Mouse (Mus musculus) megakaryocyte progenitor cell, adult 5-6 weeks (primary cell): Measurements from ENCODE around the gene Paics. TPM values are rescaled to one million over a fixed set of nuclear protein-coding genes. Genes with fewer than 3 reads are reported as not detected.

Experiments
- ATAC-seq: replicated peaks from 2 replicates; pipeline ENCODE4 v1.8.0; 2016; ENCODE audit warnings: mild to moderate bottlenecking, moderate TSS enrichment, inconsistent platforms; ENCODE audit not compliant: poor library complexity
- total RNA-seq, 2 experiments: library from RNA; stranded (forward) in 1 of 2; stranded (reverse) in 1 of 2; fragments of 157-497, 149-512 nt in 1 of 2; fragments of 200-1000 nt in 1 of 2; gene quantifications; 2 replicates each; pipeline versions ENCODE4 v1.2.3 to v1.2.4; 2015 to 2017

The Paics gene
- total RNA-seq, 2 experiments from 2014 or later, result 381 to 397 TPM

DNA sequence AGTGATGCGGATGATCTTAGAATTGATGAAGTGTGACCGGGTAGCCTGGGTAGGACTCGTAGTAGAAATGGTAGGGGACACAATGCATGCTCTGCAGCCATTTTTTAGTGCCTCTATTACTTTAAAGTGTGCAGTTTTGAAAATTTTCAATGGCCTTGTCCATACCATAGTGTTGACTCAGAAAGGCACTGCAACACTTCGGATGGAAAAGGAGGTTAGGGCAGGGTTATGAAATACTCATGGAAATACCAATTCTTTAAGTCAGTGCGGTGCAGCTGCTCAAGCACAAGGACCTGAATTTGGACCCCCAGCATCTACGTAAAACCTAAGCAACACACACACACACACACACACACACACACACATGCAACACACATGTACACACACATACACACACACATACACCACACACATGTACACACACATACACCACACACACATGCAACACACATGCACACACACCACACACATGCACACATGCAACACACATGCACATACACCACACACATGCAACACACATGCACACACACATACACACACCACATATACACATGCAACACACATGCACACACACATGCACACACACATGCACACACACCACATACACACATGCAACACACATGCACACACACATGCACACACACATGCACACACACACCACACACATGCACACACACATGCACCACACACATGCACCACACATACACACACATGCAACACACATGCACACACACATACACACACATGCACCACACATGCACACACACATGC lies 53.1 kb downstream of the Paics start, which contains the start of gene Arl9:
Gene Arl9 (plus strand): TSS at position 5 of the 771 bp plus-strand sequence.
- no peak for ATAC-seq

DNA sequence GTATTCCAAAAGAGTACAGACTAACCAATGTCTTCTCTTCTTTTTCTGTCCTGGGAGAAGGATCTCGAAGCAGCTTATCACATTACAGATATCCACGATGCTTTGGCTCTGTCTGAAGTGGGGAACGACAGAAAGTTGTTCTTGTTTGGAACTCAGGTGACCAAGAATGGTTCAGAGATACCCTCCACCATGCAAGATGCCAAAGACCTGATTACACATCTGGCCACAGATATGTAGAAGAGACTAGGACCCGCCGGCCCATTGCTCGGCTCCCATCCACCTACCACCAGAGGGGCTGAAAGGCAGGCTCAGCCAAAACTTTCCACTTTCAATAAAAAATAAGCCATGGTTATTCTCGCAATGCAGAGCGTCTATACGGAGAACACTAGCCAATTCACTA lies 59.2 kb downstream of the Paics start:
- ATAC-seq, result no peak

DNA sequence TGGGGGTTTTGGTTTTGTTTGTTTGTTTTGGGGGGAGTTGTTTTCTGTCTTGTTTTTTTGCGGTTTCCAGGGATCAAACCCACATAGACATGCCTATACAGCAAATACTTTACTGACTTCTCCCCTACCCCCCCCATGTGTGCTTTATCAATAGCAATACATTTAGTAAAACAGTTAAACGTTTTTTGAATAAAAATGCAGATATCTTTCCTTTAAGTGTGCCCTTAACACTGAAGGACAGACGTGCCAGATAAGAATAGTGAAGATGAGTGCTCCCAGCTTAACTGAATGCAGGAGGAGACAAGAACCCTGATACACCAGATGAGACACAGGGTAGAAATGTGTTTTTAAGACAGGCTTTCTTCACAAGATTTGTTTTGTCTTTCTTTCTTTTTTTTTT lies 60.0 kb downstream of the Paics start:
- peak; percentile 48; the same call in 1 of the 2 replicates for ATAC-seq

DNA sequence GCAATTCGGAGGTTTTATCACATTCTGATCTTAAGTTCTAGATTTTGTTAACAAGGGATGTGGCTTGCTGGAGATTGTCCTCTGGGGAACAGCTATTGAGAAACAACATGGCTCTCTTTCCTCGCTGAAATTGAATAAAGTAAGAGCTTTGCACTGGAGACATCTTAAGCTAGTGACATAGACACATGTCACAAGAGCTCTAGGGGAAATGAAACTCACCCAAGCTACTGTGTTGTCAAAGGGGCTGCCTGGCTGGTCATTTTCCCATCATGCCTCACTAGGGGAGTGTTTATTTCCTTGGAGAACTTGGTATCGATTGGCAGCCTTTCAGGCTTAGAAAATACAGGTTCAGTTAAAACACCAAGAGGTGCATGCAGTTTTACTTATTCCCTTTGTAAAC lies 62.1 kb downstream of the Paics start:
- ATAC-seq, result peak; percentile 72

DNA sequence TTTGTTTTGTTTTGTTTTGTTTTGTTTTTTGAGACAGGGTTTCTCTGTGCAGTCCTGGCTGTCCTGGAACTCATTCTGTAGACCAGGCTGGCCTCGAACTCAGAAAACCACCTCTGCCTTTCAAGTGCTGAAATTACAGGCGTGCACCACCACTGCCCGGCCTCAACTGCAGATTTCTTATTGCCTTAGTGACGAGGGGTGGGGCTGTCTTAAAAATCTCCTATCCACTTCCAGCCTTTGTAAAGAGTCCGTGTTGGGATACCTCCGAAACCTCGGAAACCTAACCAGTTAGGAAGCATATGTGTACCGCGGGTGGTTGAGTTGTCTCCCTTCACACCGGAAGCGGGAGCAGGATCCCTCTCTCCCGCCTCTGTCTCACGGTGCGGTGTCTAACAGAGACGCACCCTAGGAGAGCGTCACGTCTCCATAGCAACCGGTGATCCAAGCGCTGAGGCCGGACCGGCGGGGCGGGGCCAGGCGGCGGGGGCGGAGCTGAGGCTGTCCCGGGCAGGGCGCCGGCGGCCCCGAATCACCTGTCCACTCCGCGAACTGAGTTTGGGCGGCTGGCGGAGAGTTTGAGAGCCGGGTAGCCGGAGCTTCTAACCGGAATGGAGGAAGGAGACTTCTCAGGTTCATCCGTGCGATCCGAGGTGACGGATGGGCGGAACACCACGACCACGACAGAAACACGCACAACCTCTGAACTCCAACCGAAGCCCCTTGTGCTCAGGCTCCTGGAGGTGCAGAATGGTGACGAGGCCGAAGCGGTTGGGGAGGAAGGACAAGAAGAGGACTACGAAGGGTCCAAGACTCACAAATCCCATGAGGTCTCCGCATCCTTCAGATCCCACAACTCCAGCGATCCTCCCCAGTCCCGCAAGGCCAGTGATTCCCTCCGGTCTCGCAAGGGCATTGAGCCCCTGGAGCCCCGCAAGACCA lies 64.7 kb downstream of the Paics start, which contains the start of gene Thegl:
Gene Thegl (plus strand): TSS at position 480 of the 939 bp plus-strand sequence.
- ATAC-seq, result peak; percentile 94

Other genes starting within 250 kb of the Paics start
- gene Aasdh, start 45.8 kb upstream of the Paics start, total RNA-seq (2015), result 17.9 and 20.1 TPM in 2 replicates
- 27.3 and 35.1 TPM in 2 replicates for gene Aasdh, start 45.8 kb upstream of the Paics start, total RNA-seq (2017)
- gene Ppat, start 271 bp downstream of the Paics start, total RNA-seq (2015), result 47.7 and 62.1 TPM in 2 replicates
- 71.2 and 80.3 TPM in 2 replicates for gene Ppat, start 271 bp downstream of the Paics start, total RNA-seq (2017)
- 143 and 160 TPM in 2 replicates for gene Srp72, start 23.4 kb downstream of the Paics start, total RNA-seq (2015)
- gene Srp72, start 23.4 kb downstream of the Paics start, total RNA-seq (2017), result 142 and 151 TPM in 2 replicates
- 1.3 and 1.9 TPM in 2 replicates for gene Arl9, start 52.7 kb downstream of the Paics start, total RNA-seq (2015)
- not detected in 2 replicates for gene Arl9, start 52.7 kb downstream of the Paics start, total RNA-seq (2017)
- gene Thegl, start 64.7 kb downstream of the Paics start, total RNA-seq (2015), result not detected in 2 replicates
- not detected in 2 replicates for gene Thegl, start 64.7 kb downstream of the Paics start, total RNA-seq (2017)
- gene Hopx, start 163.8 kb downstream of the Paics start, total RNA-seq (2015), result 5.5 TPM in 2 replicates
- gene Hopx, start 163.8 kb downstream of the Paics start, total RNA-seq (2017), result 1.5 and 3.2 TPM in 2 replicates